Comparison of ENCODE assay signal across 11 mouse cellular contexts in the genomic region with DNA sequence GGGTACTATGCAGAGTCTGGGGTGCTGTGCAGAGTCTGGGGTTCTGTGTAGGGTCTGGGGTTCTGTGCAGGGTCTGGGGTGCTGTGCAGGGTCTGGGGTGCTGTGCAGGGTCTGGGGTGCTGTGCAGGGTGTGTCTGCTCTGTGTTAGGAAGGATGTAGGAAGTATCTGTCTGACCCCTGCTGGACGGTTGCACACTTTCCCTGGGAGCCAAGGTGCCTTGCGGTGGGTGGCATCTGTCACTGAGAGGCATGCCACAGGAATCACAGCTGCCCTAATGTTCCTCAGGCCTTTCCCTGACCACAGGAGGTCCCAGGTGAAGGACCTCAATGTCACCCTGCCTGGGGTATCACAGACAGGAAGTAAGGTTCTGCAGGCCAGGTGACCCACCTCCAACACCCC.
DNase-seq lines count a peak whose midpoint lies in the region; ATAC-seq and TF ChIP-seq lines count a peak whose summit lies in the region.
"Had no signal": no experiment of that assay in that cellular context is flagged by ENCODE, and none has a peak within 500 bp of the region (broad histone marks: within the 10 kb centered on the region; RNA-seq: fewer than 3 reads in every experiment).

No protein-coding gene starts in this region.

- WGBS in heart, embryonic 10.5 days = 51% methylated on average over 2 of the region's 2 CpGs
- 43% methylated on average over 2 of the region's 2 CpGs for WGBS in hindbrain, postnatal 0 days

- no peak overlapping the region for H3K4me2 ChIP-seq in hindbrain, postnatal 0 days (ENCODE audit: low read depth, low read length)
- H3K4me2 ChIP-seq: liver, embryonic 15.5 days had no signal

- no peaks in the 10 kb centered on the region; the same call in 1 of the 2 replicates for H3K36me3 ChIP-seq in heart, embryonic 10.5 days
- H3K36me3 ChIP-seq in hindbrain, postnatal 0 days (ENCODE audit: insufficient read depth, low read length) = no peaks in the 10 kb centered on the region

- H3K27me3 ChIP-seq in heart, embryonic 10.5 days (ENCODE audit: insufficient read depth, poor library complexity, severe bottlenecking) = no peaks in the 10 kb centered on the region
- no peaks in the 10 kb centered on the region for H3K27me3 ChIP-seq in hindbrain, postnatal 0 days (ENCODE audit: insufficient read depth, low read length)
- H3K27me3 ChIP-seq: liver, embryonic 15.5 days had no signal

- no peaks in the 10 kb centered on the region for H3K9me3 ChIP-seq in heart, embryonic 10.5 days
- H3K9me3 ChIP-seq in hindbrain, postnatal 0 days (ENCODE audit: low read length) = no peaks in the 10 kb centered on the region
- H3K9me3 ChIP-seq: liver, embryonic 15.5 days had no signal

- H3K4me1 ChIP-seq in heart, embryonic 10.5 days = peaks cover 99% of the 10 kb centered on the region
- H3K4me1 ChIP-seq in hindbrain, postnatal 0 days (ENCODE audit: insufficient read depth, low read length) = peaks cover 48% of the 10 kb centered on the region

- DNase-seq in heart, embryonic 10.5 days (ENCODE audit: low spot score) = no peak
- no peak for DNase-seq in heart, adult 11 months
- peak; percentile 56 for DNase-seq in lung, postnatal 36 days
- no peak for DNase-seq in lung, postnatal 25 days (ENCODE audit: low spot score)
- no peak for DNase-seq in hindbrain, postnatal 0 days (ENCODE audit: low spot score)
- DNase-seq in thymus, postnatal 0 days (ENCODE audit: low spot score) = peak; percentile 33
- no peak for DNase-seq in kidney, adult 18-20 months
- DNase-seq in layer of hippocampus, postnatal 10 days (ENCODE audit: low spot score in 2 of 2) = no peak
- DNase-seq: gastrocnemius, postnatal 14 days; kidney, adult 9 months had no signal

- ATAC-seq in hindbrain, postnatal 0 days = no peak

- peak; percentile 48 for TF ChIP-seq CTCF in hindbrain, postnatal 0 days (IDR thresholded peaks at IDR 0.05; ENCODE audit: low read depth)

- H3K9ac ChIP-seq in hindbrain, postnatal 0 days (replicated peaks; ENCODE audit: low read length) = no peak overlapping the region
- H3K9ac ChIP-seq: liver, embryonic 15.5 days had no signal

- H3K27ac ChIP-seq in heart, embryonic 10.5 days = peak overlapping the region; percentile 83; the same call in 1 of the 2 replicates
- no peak overlapping the region for H3K27ac ChIP-seq in hindbrain, postnatal 0 days
- H3K27ac ChIP-seq: liver, embryonic 15.5 days had no signal

- H3K4me3 ChIP-seq in heart, embryonic 10.5 days = no peak overlapping the region
- H3K4me3 ChIP-seq in hindbrain, postnatal 0 days (ENCODE audit: low read length) = no peak overlapping the region
- H3K4me3 ChIP-seq: liver, embryonic 15.5 days had no signal

Comparison
In these comparisons a context has a peak if more than half of its experiments do, and no peak if none do; other contexts are left out.
1. DNase-seq: peak in lung, postnatal 36 days (single experiment) and thymus, postnatal 0 days (single experiment); none in heart, embryonic 10.5 days (single experiment), heart, adult 11 months (single experiment), lung, postnatal 25 days (single experiment), hindbrain, postnatal 0 days (single experiment), kidney, adult 18-20 months (single experiment) and layer of hippocampus, postnatal 10 days (0 of 2).